Mouse (Mus musculus) fat pad, adult 2 months (tissue): ENCODE data around the gene Acta2.

Experiments used
- DNase-seq: peaks from one replicate; pipeline ENCODE4 v3.0.0-alpha.2; 2011; ENCODE audit warnings: low read depth, low spot score; ENCODE audit errors: extremely low read depth

Gene Acta2

GRCm38 (mm10) chr19:34193149-34193548 lies 62.2 kb downstream of the Acta2 start:
- DNase-seq, result no peak

DNA sequence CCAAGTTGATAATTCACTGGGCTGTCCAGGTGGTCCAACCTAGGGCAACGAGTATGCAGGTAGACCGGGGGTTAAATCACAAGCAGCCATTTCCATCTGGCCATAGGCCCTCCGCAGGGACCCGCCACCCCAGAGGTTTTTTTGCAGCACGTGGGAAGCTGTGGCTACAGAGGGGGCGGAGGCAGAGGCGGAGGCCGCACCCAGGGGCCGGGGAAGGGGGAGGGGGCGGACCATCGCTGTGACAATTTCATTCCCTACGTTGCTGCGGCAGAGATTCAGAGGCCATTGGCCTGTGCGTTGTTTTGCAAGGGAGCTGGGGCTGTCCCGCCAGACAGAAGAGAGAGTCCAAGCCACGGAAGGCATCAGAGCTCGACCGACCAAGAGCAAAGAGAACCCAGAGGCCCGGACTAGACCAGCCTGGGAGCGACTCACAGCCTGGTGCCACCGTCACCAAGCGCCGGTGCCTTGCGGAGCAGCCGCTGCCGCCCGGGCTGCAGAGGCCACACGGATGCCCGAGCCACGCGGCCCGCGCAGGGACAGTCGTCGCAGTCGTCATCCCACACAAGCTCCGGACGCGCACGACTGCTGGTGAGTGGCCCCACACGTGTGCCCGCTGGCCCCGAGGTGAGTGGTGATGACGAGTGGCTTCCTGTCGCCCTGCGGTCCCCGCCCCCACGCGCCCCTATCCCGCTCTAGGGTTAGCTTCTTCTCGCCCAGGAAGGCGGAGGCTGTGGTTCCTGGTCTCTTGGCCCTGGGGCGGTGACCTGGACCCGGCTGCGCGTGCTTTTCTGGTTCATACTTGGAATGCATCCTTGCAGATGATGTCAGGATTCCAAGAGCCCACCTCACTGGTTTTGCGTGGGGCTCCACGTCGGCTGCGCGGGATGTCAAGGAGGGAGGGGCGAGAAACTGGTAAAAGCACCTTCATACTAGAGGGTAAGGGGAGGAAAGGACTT lies 63.1 kb downstream of the Acta2 start, which contains the start of gene Stambpl1:
TSS of gene Stambpl1 (plus strand) at position 222 of the 956 bp plus-strand sequence.
- DNase-seq, result no peak

DNA sequence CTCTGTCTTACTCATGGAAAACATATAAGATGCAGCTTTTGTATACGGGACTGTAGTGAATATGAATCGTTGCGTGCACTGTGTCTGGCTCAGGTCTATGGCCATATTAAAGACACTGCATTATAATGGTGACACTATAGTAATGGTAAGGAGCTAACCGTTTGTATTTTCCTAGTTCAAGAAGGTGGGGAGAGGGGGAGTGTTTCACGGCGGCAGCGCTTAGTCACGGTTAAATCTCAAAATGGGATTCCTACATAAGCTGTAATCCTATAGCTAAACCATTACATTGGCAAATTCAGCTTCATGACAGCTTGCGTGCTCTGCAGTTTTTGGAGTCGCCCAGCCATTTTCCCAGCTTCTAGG lies 63.8 kb downstream of the Acta2 start:
- DNase-seq, result no peak
